Mouse (Mus musculus) left cerebral cortex, adult 9 months (tissue): ENCODE measurements at regions not wholly inside any gene's neighbourhood (a gene's known extent, or its start where the extent isn't known, plus 50 kb on each side); places are given as distances from the start of the nearest gene placed in this dataset.

Experiments
- DNase-seq, 2 experiments: peaks; one replicate each; pipeline ENCODE4 v3.0.0; 2022; ENCODE audit warnings: low spot score in 2 of 2

DNA sequence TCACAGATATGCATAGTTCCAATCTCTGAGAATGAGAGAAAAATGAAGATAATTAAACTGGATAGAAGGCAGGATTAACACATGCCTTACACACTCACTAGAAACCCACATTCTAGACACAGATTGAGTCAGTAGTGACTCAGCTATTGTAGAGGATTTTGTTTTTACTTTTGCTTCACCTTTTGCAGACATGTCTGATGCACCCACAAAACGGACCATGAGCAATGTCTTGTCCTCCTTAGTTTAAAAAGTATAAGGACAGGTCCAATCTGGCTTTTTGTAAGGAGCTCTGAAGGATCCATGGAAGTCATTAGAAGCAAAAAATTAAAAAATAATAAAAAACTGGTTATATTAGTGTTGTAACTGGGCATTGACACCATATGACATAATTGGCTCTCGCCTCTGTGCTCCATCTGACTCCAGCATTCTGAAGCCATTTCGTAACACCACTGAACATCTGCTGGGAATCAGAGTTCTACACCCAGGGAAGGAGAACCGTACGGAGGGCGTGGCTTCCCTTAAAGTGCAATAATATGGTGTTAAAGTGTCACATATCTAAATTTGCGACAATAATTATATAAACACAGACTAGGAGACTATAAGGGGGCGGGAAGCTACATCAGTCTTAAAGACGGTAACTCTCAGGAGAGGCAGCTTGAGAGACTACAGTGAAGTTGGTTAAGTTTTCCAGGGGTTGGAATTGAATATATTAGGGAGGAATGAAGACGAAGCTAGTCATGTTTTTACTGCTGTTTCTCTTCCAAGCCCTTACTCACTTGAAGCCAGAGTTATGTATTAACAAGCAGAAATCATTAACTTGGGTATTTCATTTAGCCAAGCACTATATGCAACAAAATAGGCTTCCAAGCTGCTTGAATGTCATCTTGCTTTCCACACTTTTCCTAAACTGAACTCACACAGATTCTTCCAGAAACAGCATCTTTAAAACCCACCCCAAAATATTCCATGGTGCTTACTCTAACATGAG, 558.0 kb downstream of the Ebf1 start:
- no peak for DNase-seq

DNA sequence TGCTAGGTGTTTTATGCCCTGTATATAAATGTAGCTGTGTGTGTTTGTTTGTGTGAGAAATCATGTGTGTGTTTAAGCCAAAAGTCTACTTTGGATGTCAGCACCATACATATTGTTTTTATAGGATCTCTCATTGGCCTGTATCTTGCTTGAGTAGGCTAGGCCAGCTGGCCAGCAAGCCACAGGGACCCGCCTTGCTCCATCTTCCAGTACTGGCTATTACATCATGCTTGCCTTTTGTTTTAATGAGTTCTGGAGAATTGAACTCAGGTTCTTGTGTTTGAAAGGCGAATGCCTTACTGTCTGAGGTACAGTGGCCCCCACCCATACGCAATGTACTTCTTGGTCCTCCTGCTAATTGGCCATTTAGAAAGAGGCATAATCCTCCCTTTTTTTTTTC, 559.9 kb downstream of the Ebf1 start:
- DNase-seq, result no peak

DNA sequence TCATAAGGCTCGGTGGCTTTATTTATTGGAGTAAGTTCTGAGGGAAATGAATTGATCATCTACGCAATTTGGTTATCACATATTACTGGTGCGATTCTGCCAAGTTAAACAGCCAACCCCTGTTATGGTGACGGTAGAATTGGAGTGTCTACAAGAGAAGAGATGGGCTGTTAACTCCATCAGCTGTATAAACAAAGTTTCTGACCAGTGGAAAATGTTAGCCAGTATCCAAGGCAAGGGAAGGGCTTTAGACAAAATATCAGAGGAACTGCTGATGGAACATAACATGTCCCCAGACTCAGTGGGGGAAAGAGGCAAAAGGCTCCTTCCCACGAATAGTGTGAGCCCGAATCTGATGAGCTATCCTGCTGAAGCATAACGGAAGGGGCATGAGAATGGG, 560.9 kb downstream of the Ebf1 start:
- no peak for DNase-seq

DNA sequence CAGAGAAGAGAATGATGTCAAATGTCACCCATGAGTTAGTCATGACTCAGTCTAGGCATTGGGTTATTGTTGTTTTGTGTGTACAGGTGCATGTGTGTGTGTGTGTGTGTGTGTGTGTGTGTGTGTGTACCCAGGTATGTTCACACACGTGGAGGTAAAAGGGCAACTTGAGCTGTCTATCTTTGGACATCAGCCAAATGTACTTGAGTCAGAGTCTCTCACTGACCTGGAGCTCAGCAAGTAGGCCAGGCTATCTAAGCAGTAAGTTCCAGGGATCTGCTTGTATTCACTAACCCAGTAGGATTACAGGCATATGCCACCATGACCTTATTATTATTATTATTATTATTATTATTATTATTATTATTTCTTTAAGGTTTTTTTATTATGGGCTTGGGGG, 561.9 kb downstream of the Ebf1 start:
- DNase-seq, result no peak

DNA sequence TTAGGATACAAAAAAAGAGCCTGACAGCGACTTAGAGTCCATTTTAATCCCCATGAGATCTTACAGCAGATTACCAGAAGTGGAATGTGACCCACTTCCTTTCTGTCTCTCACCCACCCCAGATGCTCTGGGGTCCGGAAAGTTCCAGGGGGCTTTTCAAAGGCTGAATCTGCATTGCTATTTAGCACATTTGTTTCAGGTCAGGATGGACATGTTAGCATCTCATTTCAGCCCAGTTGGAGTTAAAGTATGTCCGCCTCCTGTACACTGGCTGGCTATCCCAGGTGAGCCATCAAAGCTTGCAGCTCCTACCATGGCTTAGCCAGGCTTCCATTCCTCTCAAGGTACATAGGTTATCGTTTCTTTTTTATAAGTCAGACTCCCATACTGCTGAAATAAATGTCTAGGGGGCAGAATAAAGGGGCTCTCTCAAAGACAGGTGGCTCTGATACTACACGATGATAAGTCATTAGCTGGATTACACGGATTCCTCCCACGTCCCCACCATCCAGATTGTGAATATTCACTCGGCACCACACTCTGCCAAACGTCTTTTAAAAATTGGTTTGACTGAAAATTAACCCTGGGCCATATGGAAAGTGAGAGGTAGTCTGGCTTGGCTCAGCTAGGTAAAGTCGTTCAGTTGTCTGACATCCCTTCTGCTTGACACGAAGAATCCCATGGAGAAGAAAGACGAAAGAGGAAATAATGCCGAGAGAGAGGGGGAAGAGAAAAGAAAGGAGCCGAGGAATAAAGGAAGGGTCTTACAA, 573.7 kb downstream of the Ebf1 start:
- DNase-seq, result no peak

DNA sequence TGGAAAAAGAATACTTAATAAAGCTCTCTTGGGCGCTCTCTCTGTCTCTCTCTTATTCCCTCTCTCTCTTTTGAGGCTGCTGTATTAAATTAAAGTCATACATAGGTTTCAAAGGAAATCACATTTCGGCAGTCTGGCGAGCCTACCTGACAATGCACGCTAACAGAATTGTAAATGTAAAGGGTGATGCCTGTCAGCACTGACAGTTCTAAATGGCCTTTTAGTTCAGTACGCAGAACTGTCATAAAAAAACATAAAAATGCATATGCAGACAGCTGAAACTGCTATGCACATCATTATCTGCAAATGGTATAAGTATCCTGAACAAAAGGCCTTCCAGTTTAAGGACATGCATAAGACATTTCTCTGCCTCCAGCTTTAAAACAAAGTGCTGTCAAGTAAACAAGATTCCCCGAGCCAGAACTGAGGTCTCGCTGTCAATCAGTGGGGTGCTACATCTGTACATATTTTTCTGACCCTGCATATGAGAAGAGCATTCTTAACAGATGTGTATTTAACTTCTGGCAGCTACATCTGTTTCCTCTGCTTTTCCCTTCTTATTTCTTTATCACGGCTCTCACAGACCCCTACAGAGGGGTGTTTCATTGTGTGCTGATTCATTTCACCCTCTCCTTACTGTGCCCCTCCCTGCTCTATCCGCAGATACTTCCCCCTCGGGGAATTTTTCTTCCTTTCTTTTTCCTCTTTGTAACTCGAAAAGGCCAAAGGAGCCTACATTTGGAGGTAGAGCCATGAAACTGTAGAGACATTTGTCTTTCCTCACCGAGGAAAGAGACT, 574.5 kb downstream of the Ebf1 start:
- DNase-seq, result no peak

DNA sequence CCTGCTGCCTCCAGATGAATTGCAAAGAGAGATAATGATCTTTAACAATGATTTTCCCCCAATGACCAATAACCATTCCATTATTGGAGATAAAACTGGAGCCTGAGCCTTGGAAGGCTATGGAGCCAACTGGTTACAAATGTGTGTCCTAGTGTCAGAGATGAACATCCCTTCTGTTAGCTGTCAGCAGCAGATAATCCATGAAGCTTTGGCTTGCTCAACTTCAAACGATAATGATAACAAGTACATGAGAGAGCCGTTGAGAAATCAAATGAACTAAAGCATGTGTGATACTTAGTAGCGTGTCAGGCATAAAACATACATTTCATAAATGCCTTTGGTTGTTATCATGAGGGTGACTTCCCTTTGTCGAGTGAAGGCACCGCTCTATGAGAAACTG, 576.2 kb downstream of the Ebf1 start:
- DNase-seq, result no peak

DNA sequence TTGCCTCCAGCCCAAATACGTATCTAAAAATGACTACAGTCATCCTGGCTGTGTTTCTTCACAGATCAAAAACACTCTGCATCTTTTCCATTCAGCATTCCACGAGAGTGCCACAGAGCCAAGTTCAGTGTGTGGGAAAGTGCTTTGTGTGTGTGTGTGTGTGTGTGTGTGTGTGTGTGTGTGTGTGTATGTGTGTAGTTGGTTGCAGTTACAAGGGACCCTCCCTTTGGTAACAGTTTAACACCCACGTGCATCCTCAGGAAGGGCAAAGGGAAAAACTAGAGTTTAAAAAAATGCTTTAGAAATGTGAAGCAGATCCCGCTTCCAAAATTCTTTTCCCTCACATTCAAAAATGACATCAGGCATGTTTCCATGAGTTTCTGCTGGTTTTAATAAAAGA, 582.4 kb downstream of the Ebf1 start:
- no peak for DNase-seq

DNA sequence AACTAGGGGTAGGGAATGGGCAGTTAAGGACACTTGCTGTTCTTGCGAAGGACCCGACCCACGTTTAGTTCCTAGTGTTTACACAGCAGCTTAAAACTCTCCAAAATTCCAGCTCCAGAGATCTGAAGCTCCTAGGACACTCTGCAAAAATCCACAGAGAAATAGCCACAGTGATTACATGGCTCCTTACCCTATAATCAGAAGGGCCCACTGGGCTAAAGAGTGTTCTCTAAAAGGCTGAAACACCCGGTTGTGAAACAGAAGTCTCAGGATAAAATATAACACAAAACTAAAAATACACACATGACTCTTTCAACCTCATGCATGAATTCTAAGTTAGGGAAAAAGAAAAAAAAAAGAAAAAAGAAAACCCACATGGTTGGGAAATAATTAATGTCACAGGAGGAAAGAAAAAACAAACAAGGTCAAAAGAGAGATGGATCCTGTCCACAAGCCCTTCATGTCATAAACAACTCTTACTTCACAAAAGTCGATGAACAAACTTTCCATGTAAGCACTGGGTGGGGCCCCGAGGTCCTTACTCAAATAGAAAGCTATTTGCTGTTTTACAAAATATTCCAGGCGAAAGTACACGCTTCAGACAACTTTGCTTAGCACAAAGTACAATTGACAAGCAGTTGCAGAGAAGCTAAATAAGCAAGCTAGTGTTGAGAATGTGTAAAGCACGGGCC, 583.7 kb downstream of the Ebf1 start:
- no peak for DNase-seq

DNA sequence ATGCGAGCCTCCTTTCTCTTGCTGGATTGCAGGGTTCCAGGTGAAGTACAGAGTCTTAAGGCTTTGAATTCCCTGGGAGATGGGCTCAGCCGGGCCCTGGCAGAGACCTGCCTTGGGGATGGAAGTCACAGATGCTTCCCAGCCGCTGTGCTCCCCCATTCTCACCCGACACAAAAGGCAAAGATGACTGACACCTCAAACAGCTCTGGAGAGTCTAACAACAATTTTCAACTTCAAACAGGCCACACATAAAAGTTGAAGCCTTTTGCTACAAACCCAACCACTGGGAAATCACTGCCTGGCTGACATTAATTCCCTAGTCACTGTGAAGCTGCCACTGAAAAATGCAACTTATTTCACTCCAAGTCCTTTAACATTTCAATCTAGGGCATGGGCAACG, 586.3 kb downstream of the Ebf1 start:
- no peak for DNase-seq

DNA sequence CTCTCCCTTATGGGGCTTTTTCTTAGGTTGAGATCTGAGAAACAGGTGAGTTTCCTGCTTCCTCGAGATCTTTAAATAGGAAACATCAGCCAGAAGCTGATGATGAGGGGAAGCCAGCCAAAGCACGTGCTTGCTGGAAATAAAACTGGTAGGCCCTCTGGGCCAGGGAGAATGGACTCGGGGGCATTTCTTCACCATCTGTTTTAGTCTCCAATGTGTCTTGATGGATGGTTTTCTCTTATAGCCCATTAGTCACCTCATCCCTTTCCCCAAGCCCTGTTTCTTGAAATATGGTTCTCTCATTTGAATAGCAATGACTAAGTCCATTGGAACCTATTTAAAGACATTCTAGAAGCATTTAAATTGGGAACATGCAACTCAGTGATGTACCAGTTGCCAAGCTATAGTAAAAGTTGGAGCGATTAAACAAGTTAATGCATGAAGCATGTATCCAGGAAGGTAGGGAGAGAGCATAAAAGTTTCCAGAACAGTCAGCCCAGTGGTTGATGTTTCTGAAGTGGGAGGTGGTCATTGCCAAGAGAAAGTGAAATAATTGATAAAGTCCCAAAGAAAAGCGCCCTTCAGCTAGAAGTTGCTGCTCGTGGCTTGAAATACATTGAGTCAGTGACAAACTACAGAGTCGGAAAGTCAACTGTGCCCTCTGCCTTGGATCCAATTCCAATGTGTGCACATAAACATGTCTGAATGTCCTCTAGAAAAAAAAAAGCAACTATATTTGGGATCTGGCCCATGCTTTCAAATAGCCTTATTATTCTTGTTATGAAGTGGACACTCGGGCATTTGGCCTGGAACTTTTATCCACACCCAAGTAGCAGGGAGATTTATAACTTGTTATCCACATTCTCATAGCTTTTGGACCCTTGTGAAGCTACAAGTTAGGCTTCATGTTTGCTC, 589.8 kb downstream of the Ebf1 start:
- DNase-seq, result no peak

DNA sequence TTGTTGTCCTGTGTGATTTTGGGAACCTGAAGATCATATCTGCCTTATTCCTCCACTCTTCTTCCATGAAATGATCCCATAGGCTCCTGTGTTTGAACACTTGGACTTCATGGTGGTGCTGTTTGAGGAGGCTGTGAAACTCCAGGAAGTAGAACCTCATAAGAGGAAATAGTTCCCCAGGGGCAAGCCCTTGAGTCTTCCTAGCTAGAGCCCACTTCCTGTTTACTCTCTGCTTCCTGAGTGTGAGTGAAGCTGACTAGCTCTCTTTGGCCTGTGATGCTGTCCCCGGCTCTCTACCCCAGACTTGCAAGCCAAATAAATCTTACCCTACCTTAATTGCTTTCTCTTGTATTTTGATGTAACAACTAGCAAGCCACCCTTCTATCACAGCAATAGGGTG, 597.0 kb downstream of the Ebf1 start:
- no peak for DNase-seq

DNA sequence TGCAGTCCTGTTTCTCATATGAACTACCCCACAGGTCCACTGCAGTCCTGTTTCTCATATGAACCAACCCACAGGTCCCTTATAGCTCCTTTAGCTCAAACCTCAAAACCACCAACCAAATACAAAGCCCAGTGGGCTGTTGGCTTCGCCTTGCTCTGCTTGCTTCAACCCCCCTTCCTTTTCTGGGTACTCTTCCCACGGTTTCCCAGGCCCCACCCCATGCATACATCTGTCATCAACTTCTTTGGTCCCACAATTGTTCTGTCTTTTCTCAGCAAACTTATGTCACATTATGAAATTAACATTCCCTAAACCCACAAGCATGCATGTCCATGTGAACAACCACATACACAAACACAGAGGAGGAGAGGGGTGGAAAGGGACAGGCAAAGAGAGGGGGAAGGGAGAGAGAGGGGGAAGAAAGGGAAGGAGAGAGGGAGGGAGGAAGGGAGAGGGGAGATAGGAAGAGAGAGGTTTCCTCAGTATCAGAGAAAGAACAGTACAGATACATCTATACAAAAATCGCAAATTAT, 599.9 kb downstream of the Ebf1 start:
- no peak for DNase-seq

DNA sequence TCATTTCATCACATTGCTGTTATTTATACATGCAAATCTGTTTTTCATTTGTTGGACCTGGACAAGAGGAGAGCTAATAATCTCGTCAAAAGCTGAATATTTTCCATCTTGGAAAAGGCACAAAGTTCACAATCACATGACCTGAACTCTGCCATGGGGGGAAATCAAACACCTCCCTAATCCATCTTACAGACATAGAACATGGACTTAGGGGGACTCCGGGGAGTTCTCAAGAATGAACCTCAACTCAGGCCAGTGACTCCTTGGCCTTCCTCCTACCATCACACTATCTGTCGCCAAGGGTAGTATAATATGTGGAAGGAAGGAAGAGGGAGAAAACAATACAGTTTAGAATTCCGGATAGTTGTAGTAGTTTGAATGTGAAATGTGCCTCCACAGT, 602.1 kb downstream of the Ebf1 start:
- DNase-seq, result no peak

DNA sequence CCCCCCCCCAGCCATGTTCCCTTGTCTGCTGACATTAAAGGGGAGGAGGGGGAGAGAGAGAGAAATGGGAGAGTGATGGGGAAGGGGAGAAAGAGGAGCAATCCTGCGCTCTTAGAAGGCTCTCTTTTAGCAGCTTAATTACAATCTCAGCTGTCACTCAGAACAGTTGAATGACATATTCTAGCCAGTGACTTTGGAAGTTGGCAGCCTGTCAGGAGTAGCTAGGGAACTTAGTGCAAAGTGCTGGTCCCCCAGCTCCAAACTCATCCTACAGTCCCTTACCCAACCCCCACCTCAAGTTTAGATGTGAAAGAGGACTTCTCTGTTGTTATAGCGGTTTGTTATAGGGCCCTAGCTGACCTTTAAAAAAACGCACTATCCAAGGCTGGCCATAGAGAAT, 604.9 kb downstream of the Ebf1 start:
- no peak for DNase-seq

DNA sequence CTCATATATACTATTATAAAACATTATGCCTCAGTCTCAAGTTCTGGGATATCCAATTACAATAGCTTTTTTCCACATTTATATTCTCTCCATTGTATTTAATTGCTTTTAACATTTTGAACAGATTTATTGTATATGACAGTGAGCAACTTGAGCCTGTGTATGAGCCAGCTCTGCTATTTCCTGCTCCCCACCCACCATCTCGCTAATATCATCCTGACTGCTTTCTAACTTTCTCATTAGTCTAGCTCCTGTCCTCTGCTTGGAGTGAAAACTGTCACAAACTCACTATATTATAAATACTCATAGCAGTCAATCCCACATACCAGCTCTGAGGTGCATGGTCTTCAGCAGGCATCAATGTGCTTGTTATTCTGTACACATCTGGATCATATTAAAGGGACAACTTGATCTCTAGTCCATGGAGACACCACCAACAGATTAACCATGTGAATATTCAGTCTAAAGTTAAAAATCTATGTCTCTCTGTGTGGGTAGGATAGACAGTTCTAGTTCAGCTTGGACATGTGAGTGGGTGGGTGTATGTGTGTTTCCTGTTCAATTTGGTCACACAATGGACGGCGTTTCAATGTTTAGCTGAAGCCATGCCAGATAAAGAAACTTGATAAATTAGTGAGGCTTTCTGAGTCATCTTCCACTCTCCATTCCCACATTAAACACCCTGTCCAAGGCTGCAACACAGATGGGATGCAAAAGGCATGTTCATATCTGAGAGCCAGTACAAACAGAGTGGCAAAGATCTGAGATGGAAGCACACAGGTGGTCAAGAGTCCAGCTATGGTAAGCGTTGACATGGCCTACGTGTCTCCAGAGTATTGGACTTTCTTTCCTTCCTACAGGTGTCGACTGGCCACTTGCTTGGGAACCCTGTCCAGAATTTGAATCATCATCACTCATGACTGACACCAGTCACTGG, 616.1 kb upstream of the Clint1 start:
- no peak for DNase-seq

DNA sequence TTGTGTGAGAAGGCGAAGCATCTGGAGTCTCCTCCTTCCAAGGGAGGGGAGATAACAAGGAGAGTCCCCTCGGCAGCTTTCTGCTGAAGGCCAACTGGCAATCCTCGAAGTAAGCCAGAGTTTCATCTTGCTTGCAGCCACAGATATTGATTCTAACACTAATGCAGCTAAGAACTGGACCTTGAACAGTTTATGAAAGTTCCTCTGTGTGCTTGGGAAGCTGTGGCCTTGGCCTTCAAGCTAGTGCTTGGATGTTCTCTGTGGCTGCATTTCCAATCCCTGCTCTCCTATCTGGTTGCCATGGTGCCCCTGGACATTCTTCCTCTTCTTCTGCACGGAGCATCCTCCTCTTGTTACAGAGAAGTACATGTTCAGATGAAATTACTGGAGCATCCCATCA, 614.8 kb upstream of the Clint1 start:
- no peak for DNase-seq

DNA sequence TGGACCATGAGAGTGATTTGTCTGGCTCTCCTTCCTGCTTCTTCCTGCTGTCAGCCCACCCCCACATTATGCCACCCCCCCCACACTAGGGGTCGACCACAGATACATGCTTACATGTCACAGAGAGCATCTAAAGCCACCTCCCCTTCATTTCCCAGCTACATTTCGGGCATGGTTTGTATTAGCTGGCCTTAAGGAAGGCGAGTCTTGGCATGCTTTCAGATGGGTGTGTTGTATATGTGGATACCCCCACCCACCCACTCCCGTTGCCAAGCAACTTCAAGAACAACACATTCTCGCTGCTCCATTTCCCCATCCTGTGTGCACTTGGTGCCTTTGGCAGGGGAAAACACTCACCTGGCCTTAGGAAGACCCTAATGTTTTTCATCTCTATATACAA, 612.8 kb upstream of the Clint1 start:
- DNase-seq, result no peak

DNA sequence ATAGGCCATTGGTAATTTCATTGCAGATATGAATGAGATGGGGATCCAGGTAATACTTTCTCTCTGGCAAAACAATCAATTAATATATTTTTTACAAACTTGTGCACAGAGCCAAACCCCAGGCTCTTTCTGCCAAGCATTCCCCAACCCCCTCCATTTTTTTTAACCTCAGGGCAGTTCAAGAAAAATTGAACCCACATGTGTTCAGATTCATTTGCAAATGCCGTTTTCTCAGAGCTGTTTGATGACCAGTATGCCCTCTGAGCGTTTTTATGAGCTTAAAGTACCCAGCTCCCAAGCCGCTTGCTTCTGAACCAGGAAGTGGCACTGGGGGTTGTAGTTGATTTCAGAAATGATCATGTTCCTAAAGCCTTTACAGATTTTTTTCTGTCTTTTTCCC, 611.4 kb upstream of the Clint1 start:
- no peak for DNase-seq
